Mouse (Mus musculus) gastrocnemius, adult 2 months (tissue): ENCODE measurements around the gene Ranbp2. TPM values are rescaled to one million over a fixed set of nuclear protein-coding genes. Genes with fewer than 3 reads are reported as not detected.
"Not testable (repeated sequence)": the region's sequence is repeated elsewhere in the genome, so short reads cannot be mapped to it uniquely, and the experiment has no call there.

Source experiments
- DNase-seq: peaks from one replicate; pipeline ENCODE4 v3.0.0; 2022
- H3K27ac ChIP-seq: fragments of 200-600 bp; 2 replicates; pipeline ENCODE4 v1.8.1; 2022; ENCODE audit warnings: mild to moderate bottlenecking
- H3K4me3 ChIP-seq: fragments of 200-600 bp; 2 replicates; pipeline ENCODE4 v1.8.1; 2022; ENCODE audit warnings: mild to moderate bottlenecking, moderate library complexity
- CTCF ChIP-seq: fragments of 200-600 bp; IDR thresholded peaks from 2 replicates; pipeline ENCODE4 v1.8.1; 2022; ENCODE audit warnings: antibody characterized with exemption, mild to moderate bottlenecking, moderate library complexity
- intact Hi-C: fragments of 180-260 bp; cut with DNase I; formaldehyde crosslinking; loops from one replicate; pipeline ENCODE4 v1.15.1; 2025
- total RNA-seq, 2 experiments: library from RNA; stranded (reverse); gene quantifications; 2 replicates each; pipeline ENCODE4 v1.2.3; 2021

Gene Ranbp2
- total RNA-seq, 2 experiments from 2014 or later: 48.5 to 48.9 TPM

DNA sequence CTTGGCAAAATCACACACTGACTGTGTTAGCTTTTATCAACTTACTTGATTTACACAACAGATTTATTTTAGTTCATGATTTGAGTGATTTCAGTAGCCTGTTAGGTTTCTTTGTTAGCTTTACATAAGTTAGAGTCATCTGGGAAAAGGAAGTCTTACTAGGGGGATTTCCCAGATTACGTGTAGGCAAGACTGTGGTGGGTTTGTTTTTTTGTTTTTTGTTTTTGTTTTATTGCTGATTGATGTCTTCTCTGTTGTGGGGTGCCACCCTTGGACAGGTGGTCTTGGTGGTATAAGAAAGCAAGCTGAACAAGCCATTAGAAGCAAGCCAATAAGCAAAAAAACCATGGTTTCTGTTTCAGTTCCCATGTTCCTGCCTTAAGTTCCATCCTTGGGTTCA, 82.6 kb downstream of the Ranbp2 start:
- no peak overlapping the region for H3K27ac ChIP-seq
- intact Hi-C loops: no loop called here

DNA sequence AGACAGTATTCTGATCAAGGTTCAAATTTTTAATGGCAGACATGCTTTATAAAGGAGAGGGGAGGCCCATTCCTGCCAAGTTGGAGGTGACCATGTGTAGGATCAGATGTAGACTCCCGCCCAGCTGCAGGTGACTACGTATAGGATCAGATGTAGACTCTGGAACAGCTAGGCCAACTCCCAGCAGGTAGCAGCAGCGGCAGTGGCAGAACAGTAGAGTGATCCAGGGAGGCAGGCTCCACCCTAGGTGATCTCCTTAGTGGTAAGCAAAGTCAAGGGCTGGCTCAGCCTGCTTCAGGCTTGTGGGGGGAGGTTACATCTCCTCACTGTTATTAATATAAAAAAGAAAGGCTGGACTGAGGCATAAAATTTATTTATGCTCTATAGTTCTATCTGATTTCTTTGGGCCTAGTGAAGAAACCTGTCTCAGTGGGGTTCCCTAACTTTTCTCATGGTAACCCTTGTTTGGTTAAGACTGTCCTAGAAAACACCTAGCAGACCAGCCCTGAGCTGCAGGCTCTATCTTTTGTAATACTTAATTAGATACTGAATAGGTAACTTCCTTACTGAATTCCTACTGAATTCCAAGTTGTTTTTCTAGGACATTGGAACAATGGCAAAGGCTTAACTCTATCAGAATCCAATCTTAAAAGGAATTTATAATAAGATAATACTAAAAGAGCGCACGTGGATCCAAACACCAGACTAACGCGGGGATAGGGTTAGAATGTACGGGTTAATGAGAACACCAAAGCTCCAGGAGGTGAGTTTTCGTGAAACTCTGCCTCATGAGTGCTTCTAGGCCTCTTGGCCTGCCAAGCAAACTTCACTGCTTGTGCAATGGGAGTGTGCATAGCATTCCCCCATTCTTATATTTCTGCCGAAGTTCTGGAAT, 84.4 kb downstream of the Ranbp2 start:
- Histone ChIP-seq H3K27ac (no peak overlapping the region), H3K4me3 (no peak overlapping the region)
- intact Hi-C loops: no loop called here
- no peak for DNase-seq
- TF ChIP-seq CTCF: no peak

More for the DNA sequence above, 82.6 kb downstream of the Ranbp2 start:
- no peak for TF ChIP-seq CTCF
- no peak for DNase-seq
- no peak overlapping the region for H3K4me3 ChIP-seq

DNA sequence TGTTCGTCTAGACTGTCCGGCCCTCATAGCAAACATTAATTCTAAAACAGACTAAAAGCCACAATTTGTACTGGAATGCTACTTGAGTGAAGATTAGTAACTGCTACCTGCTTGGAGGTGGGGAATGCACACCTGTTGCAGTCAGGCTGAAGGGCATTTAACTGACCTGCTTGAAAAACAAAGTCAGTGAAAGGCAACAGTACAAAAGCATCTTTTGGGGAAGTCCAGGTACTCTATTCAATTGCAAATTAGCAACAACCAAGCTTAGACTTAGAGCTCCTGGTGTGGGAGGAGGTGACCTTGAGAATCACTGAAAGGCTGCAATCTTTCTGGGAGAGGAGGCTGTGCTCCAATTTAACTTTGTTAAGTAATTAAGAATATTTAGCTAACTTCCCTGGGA, 85.5 kb downstream of the Ranbp2 start:
- DNase-seq: no peak
- Histone ChIP-seq H3K4me3 (no peak overlapping the region), H3K27ac (no peak overlapping the region)
- TF ChIP-seq CTCF: no peak
- intact Hi-C loops: no loop called here

DNA sequence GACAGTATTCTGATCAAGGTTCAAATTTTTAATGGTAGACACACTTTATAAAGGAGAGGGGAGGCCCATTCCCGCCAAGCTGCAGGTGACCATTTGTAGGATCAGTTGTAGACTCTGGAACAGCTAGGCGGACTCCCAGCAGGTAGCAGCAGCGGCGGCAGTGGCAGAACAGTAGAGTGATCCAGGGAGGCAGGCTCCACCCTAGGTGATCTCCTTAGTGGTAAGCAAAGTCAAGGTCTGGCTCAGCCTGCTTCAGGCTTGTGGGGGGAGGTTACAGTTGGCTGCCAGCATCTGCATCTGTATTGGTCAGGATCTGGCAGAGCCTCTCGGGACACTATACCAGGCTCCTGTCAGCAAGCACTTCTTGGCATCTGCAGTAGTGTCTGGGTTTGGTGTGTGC, 89.6 kb downstream of the Ranbp2 start:
- H3K27ac ChIP-seq, H3K4me3 ChIP-seq, intact Hi-C loops, DNase-seq: not testable (repeated sequence)

DNA sequence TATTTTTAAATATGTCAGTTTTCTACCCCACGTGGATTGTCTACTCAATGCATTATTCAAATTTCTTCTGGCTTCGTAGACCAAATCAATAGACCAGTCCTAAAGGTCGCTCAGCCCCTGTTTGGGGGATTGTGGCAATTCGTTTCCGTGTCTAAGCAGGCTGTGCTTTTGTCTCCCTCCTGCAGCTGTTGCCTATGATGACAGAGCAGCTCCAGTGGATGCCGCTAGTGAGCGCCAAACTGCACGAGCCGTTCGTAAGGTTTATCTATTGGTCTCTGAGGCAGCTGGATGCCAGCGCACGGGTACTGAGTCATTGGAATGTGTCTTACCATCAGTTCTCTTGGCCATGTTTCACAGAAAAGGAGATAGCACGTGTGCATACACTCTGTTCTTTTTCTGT, 93.9 kb downstream of the Ranbp2 start:
- no peak for TF ChIP-seq CTCF
- no peak for DNase-seq
- H3K4me3 ChIP-seq: no peak overlapping the region
- intact Hi-C loops: no loop called here
- no peak overlapping the region for H3K27ac ChIP-seq

Other genes with a start within 250 kb of the Ranbp2 start
- not detected for gene AW822073, start 222.0 kb upstream of the Ranbp2 start, total RNA-seq
- gene Duxf3, start 214.2 kb upstream of the Ranbp2 start, total RNA-seq: not detected
- not detected for gene Gm4981, start 210.2 kb upstream of the Ranbp2 start, total RNA-seq
- gene Gcc2, start 191.4 kb upstream of the Ranbp2 start, total RNA-seq: 10 to 100 TPM; 21.0 to 24.5 TPM
- 10 to 100 TPM; 36.1 to 54.7 TPM for gene Lims1, start 123.5 kb upstream of the Ranbp2 start, total RNA-seq
- under 1 TPM; 0.18 to 0.20 TPM for gene Ccdc138, start 51.0 kb downstream of the Ranbp2 start, total RNA-seq
- under 1 TPM in 1 of 2 experiments, not detected in 1; 0.11 TPM for gene Edar, start 228.7 kb downstream of the Ranbp2 start, total RNA-seq